Mouse (Mus musculus) ovary, postnatal 14 days (tissue): ENCODE data around the gene Cs.

Experiments
- DNase-seq: peaks from one replicate; pipeline ENCODE4 v3.0.0; 2022; ENCODE audit warnings: low spot score

Gene Cs

GRCm38 (mm10) chr10:128409692-128410559 is 72.4 kb downstream of the Cs start:
- peak; percentile 90 for DNase-seq

GRCm38 (mm10) chr10:128410560-128410845 is 73.0 kb downstream of the Cs start:
- DNase-seq: no peak

DNA sequence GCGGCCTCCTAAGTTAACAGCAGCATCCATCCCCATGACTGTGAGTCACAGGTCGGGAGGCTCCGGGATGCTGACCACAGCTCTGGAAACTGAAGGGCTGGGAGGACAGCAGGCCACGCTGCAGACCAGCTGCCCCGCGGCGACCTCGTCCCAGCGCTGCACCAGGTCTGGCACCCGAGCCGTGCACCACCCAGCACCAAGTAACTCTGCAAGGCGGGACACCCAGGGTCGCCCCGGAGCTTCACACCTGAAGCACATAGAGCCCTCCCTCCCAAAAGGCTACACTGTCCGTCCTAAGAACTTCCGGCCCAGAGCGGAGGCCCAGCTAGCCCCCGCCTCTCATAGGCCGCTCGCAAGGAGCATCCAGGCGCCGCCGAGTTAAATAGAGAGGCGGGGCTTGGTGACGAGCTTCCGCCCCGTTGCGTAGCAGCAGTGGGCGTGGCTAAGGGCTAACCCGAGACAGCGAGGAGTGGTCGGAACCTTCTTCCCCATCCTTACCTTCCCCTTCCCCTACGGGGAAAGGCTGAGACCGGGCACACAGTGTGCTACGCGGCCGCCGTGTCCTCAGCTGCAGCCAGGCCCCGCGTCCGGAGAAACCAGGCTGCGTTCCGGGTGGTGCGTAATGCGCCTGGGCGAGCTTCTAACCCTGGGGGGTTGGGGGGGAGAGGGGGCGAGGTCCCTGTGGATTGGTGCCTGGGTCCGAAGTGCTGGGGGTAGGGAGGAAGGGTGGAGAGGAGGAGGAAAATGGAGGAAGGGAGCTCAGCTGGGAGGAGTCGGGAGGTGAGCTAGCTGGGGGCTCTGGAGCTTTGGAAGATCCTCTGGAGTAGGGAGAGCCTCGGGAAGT is 73.9 kb downstream of the Cs start, which contains the start of the genes Nabp2 and Rnf41:
Gene Nabp2, minus strand, starts transcription at position 282 of the 844 bp plus-strand sequence.
Gene Rnf41, plus strand, starts transcription at position 447 of the 844 bp plus-strand sequence.
- DNase-seq: peak; percentile 97

GRCm38 (mm10) chr10:128412055-128412381 is 74.5 kb downstream of the Cs start:
- no peak for DNase-seq
